Mouse (Mus musculus) midbrain, embryonic 14.5 days (tissue): Measurements from ENCODE around the gene Nlrp4f. TPM values are rescaled to one million over a fixed set of nuclear protein-coding genes. Genes with fewer than 3 reads are reported as not detected.

ENCODE experiments used
- ATAC-seq: fragments of 200-750 bp; cut with Nextera tagmentation; 2 replicates; pipeline ENCODE4 v1.8.0; 2017; ENCODE audit warnings: moderate number of reproducible peaks, moderate library complexity; ENCODE audit not compliant: low FRiP score, low TSS enrichment
- DNase-seq: peaks from one replicate; pipeline ENCODE4 v3.0.0-alpha.2; 2015
- H3K27ac ChIP-seq: fragments of 300-500 bp; sonication (generic); replicated peaks from 2 replicates; pipeline ENCODE4 v1.5.1; 2014; ENCODE audit warnings: mild to moderate bottlenecking, low read depth, low read length, moderate library complexity
- H3K27me3 ChIP-seq: fragments of 300-500 bp; sonication (generic); 2 replicates; pipeline ENCODE4 v1.6.1; 2014; ENCODE audit warnings: low read length, control low read depth, mixed read lengths; ENCODE audit not compliant: control insufficient read depth, insufficient read depth
- H3K36me3 ChIP-seq: fragments of 300-500 bp; sonication (generic); 2 replicates; pipeline ENCODE4 v1.6.1; 2014; ENCODE audit warnings: low read length, control low read depth; ENCODE audit not compliant: control insufficient read depth, insufficient read depth
- H3K4me1 ChIP-seq: fragments of 300-500 bp; sonication (generic); 2 replicates; pipeline ENCODE4 v1.6.1; 2014; ENCODE audit warnings: mild to moderate bottlenecking, antibody characterized with exemption, low read length, control low read depth; ENCODE audit not compliant: control insufficient read depth, insufficient read depth
- H3K4me2 ChIP-seq: fragments of 300-500 bp; sonication (generic); 2 replicates; pipeline ENCODE4 v1.6.1; 2014; ENCODE audit warnings: mild to moderate bottlenecking, low read length, moderate library complexity
- H3K4me3 ChIP-seq: fragments of 300-500 bp; sonication (generic); replicated peaks from 2 replicates; pipeline ENCODE4 v1.5.1; 2014; ENCODE audit warnings: low read depth, low read length
- H3K9ac ChIP-seq: fragments of 300-500 bp; sonication (generic); replicated peaks from 2 replicates; pipeline ENCODE4 v1.6.1; 2014; ENCODE audit warnings: mild to moderate bottlenecking, low read length, moderate library complexity
- H3K9me3 ChIP-seq: fragments of 300-500 bp; sonication (generic); 2 replicates; pipeline ENCODE4 v1.6.1; 2016; ENCODE audit warnings: low read length, control low read depth, mixed read lengths; ENCODE audit not compliant: control insufficient read depth
- WGBS: fragments of 180-500 bp; shearing (Covaris S2); extraction: QIAGEN DNeasy Blood & Tissue Kit; methylation state at CpG from one replicate; pipeline ENCODE4 v1.1.7; 2014; 5-methylcytosine and 5-hydroxymethylcytosine counted together
- polyA plus RNA-seq: library from polyadenylated mRNA; unstranded; fragments of >200 nt; fragmentation: Nextera tagmentation; extraction: Ambion mirVana; gene quantifications from 2 replicates; pipeline ENCODE4 v1.2.1, GENCODE M21; 2014

Nlrp4f gene
- polyA plus RNA-seq, 1 experiment from 2014 or later: 0.08 TPM

DNA sequence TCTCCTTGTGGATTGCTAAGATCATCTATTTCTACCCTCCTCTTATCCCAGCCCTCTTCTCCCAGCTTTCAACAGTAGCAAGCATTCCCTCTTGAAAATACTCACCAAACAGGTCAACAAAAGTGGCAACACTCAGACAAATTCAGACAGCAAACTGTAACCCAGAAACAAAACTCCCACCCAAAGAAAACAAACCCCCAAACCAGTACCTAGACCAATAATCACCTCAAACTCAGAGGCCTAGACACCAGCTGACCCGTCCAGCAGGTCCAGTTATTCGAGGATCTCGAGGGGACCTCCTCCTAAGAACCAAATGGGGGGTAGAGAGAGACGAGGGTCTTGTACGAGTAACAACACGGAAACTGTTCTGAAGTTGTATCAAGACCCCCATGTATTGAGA lies 20.2 kb upstream of the Nlrp4f start:
- Histone ChIP-seq H3K27ac (no peak overlapping the region), H3K4me2 (no peak overlapping the region), H3K9ac (no peak overlapping the region), H3K27me3 (no peaks in the 10 kb centered on the region), H3K9me3 (peaks cover 4% of the 10 kb centered on the region; the same call in 1 of the 2 replicates), H3K4me1 (no peaks in the 10 kb centered on the region), H3K4me3 (no peak overlapping the region), H3K36me3 (no peaks in the 10 kb centered on the region)
- DNase-seq: no peak
- 63% methylated on average over 6 of the region's 6 CpGs for WGBS
- no peak for ATAC-seq

DNA sequence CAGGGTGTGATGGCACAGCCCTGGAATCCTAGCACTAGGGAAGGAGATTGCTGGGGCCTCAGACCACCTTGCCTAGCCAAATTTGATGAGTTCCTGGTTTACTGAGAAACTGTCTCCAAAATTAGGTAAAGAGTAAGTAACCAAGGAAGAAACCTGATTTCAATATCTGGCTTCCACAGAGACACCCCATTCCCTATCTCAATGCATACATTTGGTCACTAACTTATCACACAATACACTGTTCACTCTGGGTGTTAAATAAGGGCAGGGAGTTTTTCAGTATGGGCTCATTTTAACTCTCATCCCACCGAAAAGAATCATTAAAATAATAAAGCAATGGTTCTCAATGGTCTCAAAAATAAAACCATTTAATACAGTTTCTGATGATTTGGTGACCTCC lies 5.1 kb downstream of the Nlrp4f start:
- WGBS: 75% methylated on average over 1 of the region's 1 CpGs
- Histone ChIP-seq H3K36me3 (no peaks in the 10 kb centered on the region), H3K4me1 (no peaks in the 10 kb centered on the region), H3K27me3 (no peaks in the 10 kb centered on the region), H3K9me3 (peaks cover 17% of the 10 kb centered on the region), H3K27ac (no peak overlapping the region), H3K9ac (no peak overlapping the region), H3K4me3 (no peak overlapping the region), H3K4me2 (no peak overlapping the region)
- ATAC-seq: no peak
- no peak for DNase-seq

- no peaks in the 10 kb centered on the region for H3K9me3 ChIP-seq
- H3K27ac ChIP-seq: no peak overlapping the region
- H3K27me3 ChIP-seq: no peaks in the 10 kb centered on the region
- H3K4me2 ChIP-seq: no peak overlapping the region
- no peaks in the 10 kb centered on the region for H3K36me3 ChIP-seq
- H3K4me3 ChIP-seq: no peak overlapping the region
- no peak overlapping the region for H3K9ac ChIP-seq
- 59% methylated on average over 15 of the region's 15 CpGs for WGBS
- H3K4me1 ChIP-seq: no peaks in the 10 kb centered on the region
- DNase-seq (no peak), ATAC-seq (0 out of 2 replicates have a peak, but pooled peaks have one; percentile 11)
Observed at GRCm38 (mm10) chr13:65176472-65177091, 29.2 kb downstream of the Nlrp4f start.

DNA sequence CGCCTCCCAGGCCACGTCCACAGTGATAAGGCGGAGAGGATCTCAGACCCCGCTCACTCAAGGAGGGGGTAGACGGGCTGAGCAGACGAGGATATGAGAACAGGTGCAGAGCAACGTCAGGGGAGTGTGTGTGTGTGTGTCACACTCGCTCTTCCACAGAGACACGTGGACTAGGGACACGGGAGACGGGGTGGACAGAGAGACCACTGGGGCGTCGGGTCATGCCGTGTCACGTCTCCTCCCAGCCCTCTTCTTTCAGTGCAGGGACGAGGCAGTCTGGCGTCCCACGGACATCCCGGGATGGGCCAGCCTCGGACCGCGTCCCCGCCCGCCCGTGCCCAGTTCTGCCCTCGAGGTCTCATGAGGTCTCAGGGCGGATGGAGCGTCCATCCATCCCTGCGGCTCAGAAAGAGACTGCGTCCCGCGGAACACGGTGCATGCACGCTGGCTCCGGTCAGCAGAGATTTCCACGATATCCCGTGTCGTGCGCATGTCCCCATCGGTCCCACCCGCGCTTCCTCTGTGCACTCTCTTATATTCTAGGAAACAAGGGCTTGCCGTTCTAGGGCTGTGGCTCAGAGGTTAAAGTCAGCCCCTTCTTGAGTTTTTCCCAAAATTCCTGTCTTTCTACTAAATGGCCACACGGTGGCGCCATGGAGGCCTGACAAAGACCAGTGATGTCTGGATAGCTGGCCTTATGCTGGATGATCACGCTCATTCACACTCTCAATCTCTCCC lies 29.9 kb downstream of the Nlrp4f start:
- Histone ChIP-seq H3K4me1 (no peaks in the 10 kb centered on the region), H3K4me2 (peak overlapping the region; percentile 57), H3K9me3 (no peaks in the 10 kb centered on the region), H3K36me3 (no peaks in the 10 kb centered on the region), H3K27me3 (no peaks in the 10 kb centered on the region), H3K4me3 (peak overlapping the region; percentile 32), H3K27ac (no peak overlapping the region), H3K9ac (peak overlapping the region; percentile 54)
- 23% methylated on average over 46 of the region's 46 CpGs for WGBS
- DNase-seq (peak; percentile 68), ATAC-seq (peak; percentile 51)

GRCm38 (mm10) chr13:65174102-65174501 lies 31.7 kb downstream of the Nlrp4f start:
- H3K4me2 ChIP-seq: no peak overlapping the region
- WGBS: 81% methylated on average over 3 of the region's 3 CpGs
- H3K4me3 ChIP-seq: no peak overlapping the region
- no peak overlapping the region for H3K9ac ChIP-seq
- no peak for DNase-seq
- no peaks in the 10 kb centered on the region for H3K36me3 ChIP-seq
- H3K4me1 ChIP-seq: no peaks in the 10 kb centered on the region
- no peak overlapping the region for H3K27ac ChIP-seq
- no peaks in the 10 kb centered on the region for H3K27me3 ChIP-seq
- H3K9me3 ChIP-seq: no peaks in the 10 kb centered on the region
- ATAC-seq: no peak

DNA sequence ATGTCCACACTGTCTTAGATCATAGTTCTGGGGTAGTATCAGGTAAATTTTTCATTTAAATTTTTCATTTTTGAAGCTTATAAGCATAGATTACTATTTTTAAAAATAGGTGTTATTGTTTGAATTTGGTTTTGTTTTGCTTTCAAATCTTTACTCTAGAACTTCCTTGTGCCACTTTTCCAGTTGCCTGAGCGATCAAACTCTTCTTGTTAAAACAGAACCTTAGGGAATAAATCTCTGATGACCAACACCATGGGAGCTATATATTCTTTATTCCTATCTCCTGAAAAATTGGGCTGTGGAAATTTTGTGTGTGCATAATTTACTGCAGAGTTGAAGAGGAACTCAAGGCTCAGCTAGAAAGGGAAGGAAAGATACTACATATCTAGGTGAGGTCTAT lies 55.8 kb downstream of the Nlrp4f start, which contains the start of gene Olfr466:
Olfr466 (plus strand) TSS at position 301 of the 400 bp plus-strand sequence.
- ATAC-seq: no peak
- DNase-seq: no peak
- Histone ChIP-seq H3K9ac (no peak within 1 kb of the TSS), H3K27ac (no peak within 1 kb of the TSS), H3K4me2 (no peak within 1 kb of the TSS), H3K9me3 (no peaks in the 10 kb centered on the region), H3K27me3 (no peaks in the 10 kb centered on the region), H3K36me3 (no peaks in the 10 kb centered on the region), H3K4me3 (no peak within 1 kb of the TSS), H3K4me1 (no peaks in the 10 kb centered on the region)
- WGBS: 79% methylated on average over 1 of the region's 1 CpGs

- DNase-seq: no peak
- no peaks in the 10 kb centered on the region for H3K4me1 ChIP-seq
- H3K4me3 ChIP-seq: no peak within 1 kb of the TSS
- 84% methylated on average over 4 of the region's 4 CpGs for WGBS
- no peak for ATAC-seq
- no peak within 1 kb of the TSS for H3K4me2 ChIP-seq
- H3K27me3 ChIP-seq: no peaks in the 10 kb centered on the region
- H3K27ac ChIP-seq: no peak within 1 kb of the TSS
- H3K36me3 ChIP-seq: no peaks in the 10 kb centered on the region
- H3K9ac ChIP-seq: no peak within 1 kb of the TSS
- H3K9me3 ChIP-seq: no peaks in the 10 kb centered on the region; the same call in 1 of the 2 replicates
Observed at GRCm38 (mm10) chr13:65137789-65138188, 68.0 kb downstream of the Nlrp4f start, which contains the start of gene Olfr465-ps1. Olfr465-ps1 (plus strand) TSS chr13:65138089.
